25 mouse cellular contexts compared by ENCODE assay signal in genomic region chr16:93123707-93124106, GRCm38 (mm10).
DNase-seq lines count a peak whose midpoint lies in the region; ATAC-seq and TF ChIP-seq lines count a peak whose summit lies in the region.
"Had no signal": no experiment of that assay in that cellular context is flagged by ENCODE, and none has a peak within 500 bp of the region (broad histone marks: within the 10 kb centered on the region; RNA-seq: fewer than 3 reads in every experiment).

No protein-coding gene starts in this region.

- ATAC-seq in common myeloid progenitor, adult 5-6 weeks (replicated peaks; ENCODE audit: low read depth, poor library complexity, severe bottlenecking), result peak; percentile 82
- ATAC-seq in liver, embryonic 12.5 days, result peak; percentile 56
- ATAC-seq in megakaryocyte, adult 5-6 weeks (ENCODE audit: poor library complexity, severe bottlenecking), result peak; percentile 30
- no peak for ATAC-seq in forebrain, postnatal 0 days
- ATAC-seq: forebrain, embryonic 15.5 days; midbrain, embryonic 15.5 days had no signal

- no peak for TF ChIP-seq CTCF in forebrain, postnatal 0 days (IDR thresholded peaks at IDR 0.05; ENCODE audit: low read depth)

- peaks cover 58% of the 10 kb centered on the region for H3K4me1 ChIP-seq in liver, embryonic 12.5 days
- H3K4me1 ChIP-seq in forebrain, postnatal 0 days (ENCODE audit: insufficient read depth), result no peaks in the 10 kb centered on the region
- H3K4me1 ChIP-seq in embryonic facial prominence, embryonic 10.5 days, result no peaks in the 10 kb centered on the region
- H3K4me1 ChIP-seq: embryonic facial prominence, embryonic 12.5 days; forebrain, embryonic 15.5 days; heart, embryonic 15.5 days; limb, embryonic 12.5 days; midbrain, embryonic 15.5 days had no signal

- H3K4me2 ChIP-seq in liver, embryonic 12.5 days, result 0 out of 2 replicates have a peak overlapping the region, but pooled peaks have one; percentile 19
- no peak overlapping the region for H3K4me2 ChIP-seq in forebrain, postnatal 0 days (ENCODE audit: low read depth)
- H3K4me2 ChIP-seq: embryonic facial prominence, embryonic 12.5 days; forebrain, embryonic 15.5 days; heart, embryonic 15.5 days; hindbrain, embryonic 14.5 days; limb, embryonic 12.5 days; lung, embryonic 14.5 days; midbrain, embryonic 15.5 days had no signal

- no peaks in the 10 kb centered on the region for H3K9me3 ChIP-seq in liver, embryonic 12.5 days (replicated peaks)
- no peaks in the 10 kb centered on the region for H3K9me3 ChIP-seq in forebrain, postnatal 0 days (ENCODE audit: low read length)
- H3K9me3 ChIP-seq in embryonic facial prominence, embryonic 10.5 days, result no peaks in the 10 kb centered on the region
- H3K9me3 ChIP-seq: embryonic facial prominence, embryonic 12.5 days; forebrain, embryonic 15.5 days; heart, embryonic 15.5 days; limb, embryonic 12.5 days; midbrain, embryonic 15.5 days had no signal

- 18% methylated on average over 7 of the region's 8 CpGs for WGBS in liver, embryonic 12.5 days (ENCODE audit: insufficient replicate concordance)
- WGBS in forebrain, postnatal 0 days, result 87% methylated on average over 8 of the region's 8 CpGs
- 81% methylated on average over 8 of the region's 8 CpGs for WGBS in embryonic facial prominence, embryonic 10.5 days

- H3K27me3 ChIP-seq in liver, embryonic 12.5 days (replicated peaks), result peaks cover 30% of the 10 kb centered on the region
- H3K27me3 ChIP-seq in forebrain, postnatal 0 days (ENCODE audit: insufficient read depth, low read length), result no peaks in the 10 kb centered on the region
- no peaks in the 10 kb centered on the region; the same call in 1 of the 2 replicates for H3K27me3 ChIP-seq in embryonic facial prominence, embryonic 10.5 days (replicated peaks; ENCODE audit: low read depth, poor library complexity, severe bottlenecking)
- H3K27me3 ChIP-seq: forebrain, embryonic 15.5 days; heart, embryonic 15.5 days; limb, embryonic 12.5 days; midbrain, embryonic 15.5 days had no signal

- peak; percentile 13 for DNase-seq in A20 (ENCODE audit: low read depth, low spot score)
- DNase-seq in lung, postnatal 4 days, result no peak
- DNase-seq in retina, postnatal 1 day, result no peak
- DNase-seq in forebrain, postnatal 0 days, result no peak
- DNase-seq in embryonic facial prominence, embryonic 10.5 days (ENCODE audit: low spot score), result no peak
- DNase-seq: adrenal gland, postnatal 36 days; cerebellum, adult 9-10 months; gastrocnemius, postnatal 25 days; heart, postnatal 36 days; kidney, adult 9 months; kidney, postnatal 25 days; lung, embryonic 14.5 days; thymus, adult 2 months had no signal

- H3K4me3 ChIP-seq in liver, embryonic 12.5 days, result no peak overlapping the region
- H3K4me3 ChIP-seq in forebrain, postnatal 0 days (ENCODE audit: low read depth, low read length), result no peak overlapping the region
- no peak overlapping the region for H3K4me3 ChIP-seq in embryonic facial prominence, embryonic 10.5 days
- H3K4me3 ChIP-seq: embryonic facial prominence, embryonic 12.5 days; erythroblast, embryonic 14.5 days; forebrain, embryonic 15.5 days; heart, embryonic 15.5 days; limb, embryonic 12.5 days; midbrain, embryonic 15.5 days; myocyte had no signal

- H3K9ac ChIP-seq in liver, embryonic 12.5 days, result no peak overlapping the region
- no peak overlapping the region for H3K9ac ChIP-seq in forebrain, postnatal 0 days
- H3K9ac ChIP-seq: embryonic facial prominence, embryonic 12.5 days; forebrain, embryonic 15.5 days; heart, embryonic 15.5 days; hindbrain, embryonic 14.5 days; limb, embryonic 12.5 days; lung, embryonic 14.5 days; midbrain, embryonic 15.5 days had no signal

- no peaks in the 10 kb centered on the region for H3K36me3 ChIP-seq in liver, embryonic 12.5 days
- H3K36me3 ChIP-seq in forebrain, postnatal 0 days (ENCODE audit: insufficient read depth), result no peaks in the 10 kb centered on the region
- H3K36me3 ChIP-seq in embryonic facial prominence, embryonic 10.5 days (replicated peaks), result no peaks in the 10 kb centered on the region
- H3K36me3 ChIP-seq: embryonic facial prominence, embryonic 12.5 days; forebrain, embryonic 15.5 days; heart, embryonic 15.5 days; limb, embryonic 12.5 days; midbrain, embryonic 15.5 days had no signal

- H3K27ac ChIP-seq in liver, embryonic 12.5 days, result peak overlapping the region; percentile 55; the same call in 1 of the 2 replicates
- H3K27ac ChIP-seq in forebrain, postnatal 0 days (ENCODE audit: low read depth, low read length), result no peak overlapping the region
- no peak overlapping the region for H3K27ac ChIP-seq in embryonic facial prominence, embryonic 10.5 days (replicated peaks)
- H3K27ac ChIP-seq: embryonic facial prominence, embryonic 12.5 days; forebrain, embryonic 15.5 days; heart, embryonic 15.5 days; hindbrain, embryonic 14.5 days; limb, embryonic 12.5 days; midbrain, embryonic 15.5 days; stomach, postnatal 0 days had no signal
